Mouse (Mus musculus) MEL (cell line): Measurements from ENCODE around the gene Ostm1. TPM values are rescaled to one million over a fixed set of nuclear protein-coding genes. Genes with fewer than 3 reads are reported as not detected.
A peak's percentile ranks its signal among the peaks of the same experiment; 100 is the strongest.

Experiments
- DNase-seq: peaks from one replicate; pipeline ENCODE4 v3.0.0; 2011; ENCODE audit warnings: low read depth, low spot score
- H3K27ac ChIP-seq: 2 replicates; pipeline ENCODE4 v1.5.1; 2012; ENCODE audit warnings: low read depth, mild to moderate bottlenecking, control low read depth, low read length, moderate library complexity; ENCODE audit not compliant: control insufficient read depth
- H3K27me3 ChIP-seq, 2 experiments: fragments of 150-350 bp in 1 of 2; sonication (generic) in 1 of 2; 2 replicates each; pipeline ENCODE4 v1.6.1; 2012; ENCODE audit warnings: low read length in 2 of 2, mild to moderate bottlenecking in 2 of 2, improper control_type of control experiment in 1 of 2, moderate library complexity in 1 of 2; ENCODE audit not compliant: insufficient read depth in 2 of 2, control insufficient read depth in 1 of 2
- H3K36me3 ChIP-seq, 2 experiments: 2 replicates each; pipeline ENCODE4 v1.6.1; 2012 to 2014; ENCODE audit warnings: low read length in 2 of 2, improper control_type of control experiment in 1 of 2, inconsistent platforms in 1 of 2, mild to moderate bottlenecking in 1 of 2; ENCODE audit not compliant: insufficient read depth in 2 of 2, control insufficient read depth in 1 of 2
- H3K4me1 ChIP-seq, 2 experiments: fragments of 150-350 bp in 1 of 2; sonication (generic) in 1 of 2; 2 replicates each; pipeline ENCODE4 v1.6.1; 2012; ENCODE audit warnings: low read length in 2 of 2, improper control_type of control experiment in 1 of 2, mild to moderate bottlenecking in 1 of 2; ENCODE audit not compliant: insufficient read depth in 2 of 2, control insufficient read depth in 1 of 2
- H3K4me3 ChIP-seq, 2 experiments: fragments of 150-350 bp in 1 of 2; sonication (generic) in 1 of 2; 2 replicates each; pipeline ENCODE4 v1.5.1; 2012; ENCODE audit warnings: low read depth in 2 of 2, low read length in 2 of 2, mild to moderate bottlenecking in 2 of 2, moderate library complexity in 2 of 2, control low read depth in 1 of 2, improper control_type of control experiment in 1 of 2; ENCODE audit not compliant: control insufficient read depth in 1 of 2, insufficient read depth in 1 of 2
- H3K79me2 ChIP-seq: 2 replicates; pipeline ENCODE4 v1.6.1; 2012; ENCODE audit warnings: mild to moderate bottlenecking, low read length, moderate library complexity; ENCODE audit not compliant: control insufficient read depth, poor library complexity, insufficient read depth
- H3K9ac ChIP-seq: 2 replicates; pipeline ENCODE4 v1.6.1; 2012; ENCODE audit warnings: low read depth, mild to moderate bottlenecking, control low read depth, low read length, moderate library complexity; ENCODE audit not compliant: control insufficient read depth, poor library complexity, severe bottlenecking
- H3K9me3 ChIP-seq: fragments of 150-350 bp; sonication (generic); replicated peaks from 2 replicates; pipeline ENCODE4 v1.6.1; 2012; ENCODE audit warnings: mild to moderate bottlenecking, low read length, improper control_type of control experiment, moderate library complexity; ENCODE audit not compliant: insufficient read depth
- CHD2 ChIP-seq: IDR thresholded peaks from 2 replicates; pipeline ENCODE4 v1.6.1; 2011; ENCODE audit warnings: low read length, improper control_type of control experiment
- CTCF ChIP-seq, 3 experiments: IDR thresholded peaks in 2 of 3; conservative IDR thresholded peaks in 1 of 3; 2 replicates each; pipeline ENCODE4 v1.5.1; 2011 to 2012; ENCODE audit warnings: low read length in 3 of 3, low read depth in 2 of 3, mild to moderate bottlenecking in 2 of 3, improper control_type of control experiment in 1 of 3, inconsistent platforms in 1 of 3, mixed read lengths in 1 of 3, moderate library complexity in 1 of 3; ENCODE audit not compliant: control insufficient read depth in 1 of 3, insufficient read depth in 1 of 3, poor library complexity in 1 of 3, severe bottlenecking in 1 of 3
- ELF1 ChIP-seq: IDR thresholded peaks from 2 replicates; pipeline ENCODE4 v1.6.1; 2014; ENCODE audit warnings: low read depth, mild to moderate bottlenecking, inconsistent platforms, low read length, improper control_type of control experiment, moderate library complexity
- EP300 ChIP-seq, 2 experiments: IDR thresholded peaks; 2 replicates each; pipeline ENCODE4 v1.6.1; 2011; ENCODE audit warnings: improper control_type of control experiment in 2 of 2, low read length in 2 of 2, low read depth in 1 of 2, mild to moderate bottlenecking in 1 of 2
- ETS1 ChIP-seq: IDR thresholded peaks from 2 replicates; pipeline ENCODE4 v1.6.1; 2012; ENCODE audit warnings: low read depth, mild to moderate bottlenecking, inconsistent platforms, low read length, improper control_type of control experiment, moderate library complexity
- GABPA ChIP-seq: IDR thresholded peaks from 2 replicates; pipeline ENCODE4 v1.6.1; 2012; ENCODE audit warnings: low read depth, mild to moderate bottlenecking, inconsistent platforms, low read length, improper control_type of control experiment, moderate library complexity
- GATA1 ChIP-seq: IDR thresholded peaks from 2 replicates; pipeline ENCODE4 v1.6.1; 2011; ENCODE audit warnings: low read depth, low read length, improper control_type of control experiment
- HCFC1 ChIP-seq: IDR thresholded peaks from 2 replicates; pipeline ENCODE4 v1.6.1; 2012; ENCODE audit warnings: low read depth, mild to moderate bottlenecking, inconsistent platforms, low read length, improper control_type of control experiment, moderate library complexity
- JUND ChIP-seq: IDR thresholded peaks from 2 replicates; pipeline ENCODE4 v1.6.1; 2011; ENCODE audit warnings: low read depth, mild to moderate bottlenecking, improper control_type of control experiment, low read length
- MAX ChIP-seq: IDR thresholded peaks from 2 replicates; pipeline ENCODE4 v1.6.1; 2011; ENCODE audit warnings: low read length, improper control_type of control experiment
- MAZ ChIP-seq: IDR thresholded peaks from 2 replicates; pipeline ENCODE4 v1.6.1; 2012; ENCODE audit warnings: low read depth, mild to moderate bottlenecking, inconsistent platforms, low read length, improper control_type of control experiment
- MEF2A ChIP-seq: IDR thresholded peaks from 2 replicates; pipeline ENCODE4 v1.6.1; 2014; ENCODE audit warnings: low read depth, mild to moderate bottlenecking, inconsistent platforms, low read length, improper control_type of control experiment; ENCODE audit not compliant: poor library complexity, insufficient replicate concordance, severe bottlenecking; ENCODE audit errors: extremely low read depth
- MYC ChIP-seq: IDR thresholded peaks from 2 replicates; pipeline ENCODE4 v1.6.1; 2011; ENCODE audit warnings: low read depth, mild to moderate bottlenecking, low read length, improper control_type of control experiment, moderate library complexity
- POLR2A ChIP-seq, 2 experiments: IDR thresholded peaks; 2 replicates each; pipeline ENCODE4 v1.6.1; 2011 to 2012; ENCODE audit warnings: low read length in 2 of 2, mild to moderate bottlenecking in 2 of 2, control low read depth in 1 of 2, improper control_type of control experiment in 1 of 2, low read depth in 1 of 2, moderate library complexity in 1 of 2; ENCODE audit not compliant: control insufficient read depth in 1 of 2, insufficient read depth in 1 of 2, poor library complexity in 1 of 2
- POLR2AphosphoS5 ChIP-seq: IDR thresholded peaks from 2 replicates; pipeline ENCODE4 v1.6.1; 2012; ENCODE audit warnings: low read depth, borderline replicate concordance, mild to moderate bottlenecking, inconsistent platforms, low read length, moderate library complexity, mixed read lengths
- RAD21 ChIP-seq: IDR thresholded peaks from 2 replicates; pipeline ENCODE4 v1.6.1; 2011; ENCODE audit warnings: mild to moderate bottlenecking, low read depth, low read length, improper control_type of control experiment
- RCOR1 ChIP-seq: IDR thresholded peaks from 2 replicates; pipeline ENCODE4 v1.6.1; 2012; ENCODE audit warnings: low read depth, mild to moderate bottlenecking, inconsistent platforms, low read length, improper control_type of control experiment
- SMC3 ChIP-seq: IDR thresholded peaks from 2 replicates; pipeline ENCODE4 v1.6.1; 2011; ENCODE audit warnings: low read depth, low read length, improper control_type of control experiment
- TAL1 ChIP-seq: IDR thresholded peaks from 2 replicates; pipeline ENCODE4 v1.6.1; 2012; ENCODE audit warnings: mild to moderate bottlenecking, inconsistent platforms, low read length, moderate library complexity, mixed read lengths
- TBP ChIP-seq: IDR thresholded peaks from 2 replicates; pipeline ENCODE4 v1.8.0; 2011; ENCODE audit warnings: low read depth, low read length, improper control_type of control experiment
- UBTF ChIP-seq: IDR thresholded peaks from 2 replicates; pipeline ENCODE4 v1.6.1; 2012; ENCODE audit warnings: low read depth, mild to moderate bottlenecking, inconsistent platforms, low read length, improper control_type of control experiment, moderate library complexity, borderline replicate concordance; ENCODE audit not compliant: insufficient read depth
- ZKSCAN1 ChIP-seq: IDR thresholded peaks from 2 replicates; pipeline ENCODE4 v1.6.1; 2012; ENCODE audit warnings: low read depth, mild to moderate bottlenecking, inconsistent platforms, low read length, improper control_type of control experiment, moderate library complexity
- ZMIZ1 ChIP-seq: IDR thresholded peaks from 2 replicates; pipeline ENCODE4 v1.6.1; 2012; ENCODE audit warnings: low read depth, mild to moderate bottlenecking, inconsistent platforms, low read length, improper control_type of control experiment, moderate library complexity
- ZNF384 ChIP-seq: IDR thresholded peaks from 2 replicates; pipeline ENCODE4 v1.6.1; 2012; ENCODE audit warnings: low read depth, mild to moderate bottlenecking, inconsistent platforms, low read length, improper control_type of control experiment
- polyA plus RNA-seq, 2 experiments: library from polyadenylated mRNA; stranded (reverse) in 1 of 2; unstranded in 1 of 2; fragments of >175 nt in 1 of 2; fragments of >200 nt in 1 of 2; gene quantifications; 2 replicates each; pipeline versions ENCODE4 v1.2.1 to v1.2.4; 2012; ENCODE audit warnings: low replicate concordance in 2 of 2, low read depth in 1 of 2; ENCODE audit not compliant: insufficient read length in 2 of 2, insufficient read depth in 1 of 2, missing spikeins in 1 of 2
- total RNA-seq: library from RNA; depleted of rRNA; stranded (reverse); fragments of 300-350 nt; gene quantifications from 2 replicates; pipeline ENCODE4 v1.2.3, GENCODE M21; 2012

The Ostm1 gene
- total and polyA plus RNA-seq, 3 experiments, result 13.9 to 17.5 TPM; not detected in 1

- Histone ChIP-seq H3K27me3 (no peaks in the 10 kb centered on the region), H3K27ac (no peak overlapping the region), H3K4me1 (no peaks in the 10 kb centered on the region), H3K4me3 (no peak overlapping the region), H3K9me3 (no peaks in the 10 kb centered on the region), H3K79me2 (no peaks in the 10 kb centered on the region), H3K9ac (no peak overlapping the region), H3K36me3 (peaks cover 0 to 6% of the 10 kb centered on the region in 2 experiments; a peak in 1 of 4 replicates)
- DNase-seq, result peak; percentile 78
- no peak for TF ChIP-seq TBP
- no peak for TF ChIP-seq HCFC1
- TF ChIP-seq ZKSCAN1, result no peak
- TF ChIP-seq GATA1, result peak; percentile 49; the same call in 1 of the 2 replicates
- TF ChIP-seq CTCF (IDR thresholded peaks at IDR 0.05 in 2 of 3, conservative IDR thresholded peaks at IDR 0.05 in 1 of 3; ENCODE audit: control insufficient read depth in 1 of 3, insufficient read depth in 1 of 3, low read depth in 2 of 3, low read length in 3 of 3, poor library complexity in 1 of 3, severe bottlenecking in 1 of 3), result peak; percentile 74 to 84 (median 80)
- peak; percentile 61 for TF ChIP-seq SMC3
- no peak for TF ChIP-seq ELF1
- TF ChIP-seq EP300 (IDR thresholded peaks at IDR 0.05; ENCODE audit: low read depth in 1 of 2, low read length in 2 of 2), result no peak
- TF ChIP-seq TAL1, result no peak
- peak; percentile 66 for TF ChIP-seq RAD21
Observed at GRCm38 (mm10) chr10:42697007-42697406, 113.4 kb downstream of the Ostm1 start.

DNA sequence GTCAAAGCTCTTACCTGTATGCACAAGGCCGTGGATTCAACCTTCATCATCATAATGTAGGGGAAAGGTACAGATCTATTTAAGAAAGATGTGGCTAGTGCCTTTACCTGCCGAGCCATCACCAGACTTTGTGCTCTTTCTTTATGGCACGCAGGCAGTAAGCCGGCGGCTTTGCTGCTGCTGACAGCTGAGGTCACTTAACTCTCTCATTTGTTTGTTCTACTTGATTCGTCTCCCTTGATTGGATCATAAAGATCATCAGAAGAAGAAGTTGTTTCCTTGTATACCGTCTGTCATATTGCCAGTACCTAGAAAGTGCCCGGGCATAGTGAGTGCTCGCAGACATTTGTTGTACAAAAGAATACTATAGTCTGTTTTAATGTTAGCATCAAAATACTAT is 114.8 kb downstream of the Ostm1 start:
- H3K79me2 ChIP-seq, result no peaks in the 10 kb centered on the region
- no peak overlapping the region for H3K27ac ChIP-seq
- peaks cover 0 to 6% of the 10 kb centered on the region in 2 experiments; a peak in 2 of 4 replicates for H3K36me3 ChIP-seq
- DNase-seq, result no peak
- no peaks in the 10 kb centered on the region for H3K27me3 ChIP-seq
- no peaks in the 10 kb centered on the region for H3K9me3 ChIP-seq
- H3K4me1 ChIP-seq, result no peaks in the 10 kb centered on the region
- TF ChIP-seq ETS1, result no peak
- no peak for TF ChIP-seq CTCF (IDR thresholded peaks at IDR 0.05 in 2 of 3, conservative IDR thresholded peaks at IDR 0.05 in 1 of 3; ENCODE audit: control insufficient read depth in 1 of 3, insufficient read depth in 1 of 3, low read depth in 2 of 3, low read length in 3 of 3, poor library complexity in 1 of 3, severe bottlenecking in 1 of 3)
- TF ChIP-seq POLR2A (IDR thresholded peaks at IDR 0.05; ENCODE audit: control insufficient read depth in 1 of 2, insufficient read depth in 1 of 2, low read depth in 1 of 2, low read length in 2 of 2, poor library complexity in 1 of 2), result no peak
- TF ChIP-seq RCOR1, result no peak
- TF ChIP-seq HCFC1, result no peak
- no peak for TF ChIP-seq UBTF
- no peak for TF ChIP-seq GABPA
- TF ChIP-seq GATA1, result no peak
- TF ChIP-seq JUND, result no peak
- no peak for TF ChIP-seq MAX
- no peak for TF ChIP-seq MYC
- no peak for TF ChIP-seq ELF1
- TF ChIP-seq RAD21, result no peak
- no peak for TF ChIP-seq ZNF384
- no peak for TF ChIP-seq MEF2A
- TF ChIP-seq CHD2, result no peak
- no peak for TF ChIP-seq POLR2AphosphoS5
- no peak for TF ChIP-seq ZMIZ1
- TF ChIP-seq MAZ, result no peak
- H3K9ac ChIP-seq, result no peak overlapping the region
- no peak overlapping the region for H3K4me3 ChIP-seq
